Mouse (Mus musculus): ENCODE results near the gene Tiam2.

The Tiam2 gene

GRCm38 (mm10) chr17:3326148-3326902, at the start of gene Tiam2:
Tiam2 (plus strand) TSS chr17:3326573.
- peak; percentile 49 for DNase-seq (ENCODE audit: low spot score)

- no peak for DNase-seq (ENCODE audit: low spot score)
These were observed 46.1 kb upstream of the Tiam2 start for GRCm38 (mm10) chr17:3280321-3280720.

- DNase-seq (ENCODE audit: low spot score), result no peak
These were observed 44.4 kb upstream of the Tiam2 start for GRCm38 (mm10) chr17:3281939-3282338.

DNA sequence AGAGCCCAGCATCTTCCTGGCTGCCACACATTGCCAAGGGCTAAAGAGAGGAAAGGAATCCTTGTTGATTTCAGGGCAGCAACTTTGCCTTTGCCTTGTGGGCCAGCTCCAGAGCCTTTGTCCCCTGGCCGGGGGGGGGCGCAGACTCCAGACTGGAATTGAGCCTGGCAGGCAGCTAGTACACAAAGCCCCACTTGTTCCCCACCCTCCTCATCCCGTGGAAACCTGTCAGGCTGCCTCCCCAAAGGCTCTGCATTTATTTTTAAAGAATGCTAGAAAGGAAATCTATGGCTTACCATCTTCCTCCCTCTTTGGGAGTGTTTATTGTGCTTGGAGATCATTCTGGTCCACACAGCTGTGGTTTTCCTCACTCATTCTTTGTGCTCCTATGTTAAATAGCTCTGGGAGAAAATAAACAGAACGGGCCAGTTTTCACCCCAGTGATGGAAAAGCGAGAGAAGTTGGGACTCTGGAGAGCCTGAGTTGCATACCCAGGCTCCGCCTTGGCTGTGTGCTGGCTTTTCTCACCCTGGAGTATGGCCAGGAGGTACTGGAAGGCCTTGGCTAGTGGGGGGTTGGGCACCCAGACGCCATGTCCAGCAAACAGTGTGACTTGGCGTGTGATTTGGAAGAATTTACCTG, 41.2 kb upstream of the Tiam2 start:
- no peak for DNase-seq (ENCODE audit: low spot score)

DNA sequence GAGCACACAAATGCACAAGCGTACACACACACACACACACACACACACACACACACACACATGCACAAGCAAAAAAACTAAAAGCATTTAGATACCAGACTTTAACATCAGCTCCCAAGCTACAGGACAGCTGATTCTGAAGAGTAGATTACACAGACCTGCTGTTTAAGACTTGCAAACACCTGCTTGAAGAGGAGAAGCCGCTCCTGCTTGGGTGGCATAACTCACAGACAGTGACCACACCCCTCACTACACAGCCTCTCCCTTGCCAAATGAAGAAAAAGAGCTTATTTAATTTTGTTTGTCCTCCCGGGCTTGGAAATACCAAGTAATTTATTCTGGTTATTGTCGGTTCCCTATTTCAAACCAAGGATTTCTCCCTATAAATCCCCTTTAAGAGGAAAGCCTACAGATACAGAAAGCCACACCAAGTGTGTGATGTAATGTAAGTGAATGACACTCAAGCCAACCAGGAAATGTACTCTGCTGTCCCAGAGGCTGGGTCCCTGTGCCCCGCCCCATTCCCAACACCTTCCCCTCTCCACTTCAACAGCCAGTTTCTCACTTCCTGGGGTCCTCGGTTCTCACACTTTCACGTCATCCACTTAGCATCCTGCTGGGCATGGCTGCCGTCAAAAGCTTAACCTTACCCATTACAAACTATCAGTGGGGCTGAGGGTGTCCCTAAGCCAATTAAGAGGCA, 40.1 kb upstream of the Tiam2 start:
- DNase-seq (ENCODE audit: low spot score), result no peak

DNA sequence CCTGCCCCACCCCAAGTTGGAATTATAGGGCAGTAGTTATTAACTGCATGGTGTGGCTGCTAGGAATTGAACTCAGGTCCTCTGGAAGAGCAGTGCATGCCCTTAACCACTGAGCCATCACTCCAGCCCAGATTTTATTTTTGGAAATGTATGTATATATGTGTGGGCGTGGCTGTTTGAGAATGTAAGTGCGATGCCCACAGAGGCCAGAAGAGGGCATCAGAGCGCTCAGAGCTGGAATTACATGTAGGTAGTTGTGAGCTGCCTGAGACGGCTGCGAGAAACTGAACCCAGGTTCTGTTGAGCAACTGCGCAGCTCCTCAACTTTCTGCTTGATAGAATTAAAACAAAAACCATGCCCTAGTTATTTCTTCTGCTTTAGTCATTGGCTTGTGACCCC, 38.0 kb upstream of the Tiam2 start:
- DNase-seq (ENCODE audit: low spot score), result peak; percentile 56

- DNase-seq (ENCODE audit: low spot score), result no peak
These were observed 31.3 kb upstream of the Tiam2 start for GRCm38 (mm10) chr17:3295097-3295496.

- no peak for DNase-seq (ENCODE audit: low spot score)
These were observed 26.9 kb upstream of the Tiam2 start for GRCm38 (mm10) chr17:3299487-3299886.

GRCm38 (mm10) chr17:3305926-3306325, 20.4 kb upstream of the Tiam2 start:
- DNase-seq (ENCODE audit: low spot score), result no peak

GRCm38 (mm10) chr17:3313711-3314624, 12.4 kb upstream of the Tiam2 start:
- peak; percentile 68 for DNase-seq (ENCODE audit: low spot score)

- DNase-seq (ENCODE audit: low spot score), result no peak
These were observed 11.8 kb upstream of the Tiam2 start for GRCm38 (mm10) chr17:3314625-3315020.

DNA sequence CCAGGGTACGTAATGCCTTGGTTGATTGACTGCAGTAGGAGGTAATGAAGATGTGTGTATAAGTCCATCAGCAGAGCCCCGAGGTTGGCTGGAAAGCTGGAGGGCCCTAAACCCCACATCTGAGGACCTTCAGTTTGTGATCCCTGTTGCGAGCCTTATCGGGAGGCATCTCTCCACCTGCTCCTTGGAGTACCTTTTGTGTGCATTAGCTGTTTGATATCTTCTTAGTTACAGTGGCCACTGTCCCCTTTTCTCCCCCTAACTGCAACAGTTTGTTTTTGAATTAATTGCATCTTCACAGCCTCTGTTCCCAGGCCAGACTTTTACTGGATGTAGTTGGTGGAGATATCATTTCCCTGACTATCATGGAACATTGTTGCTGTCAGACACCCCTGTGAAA, 10.8 kb upstream of the Tiam2 start:
- no peak for DNase-seq (ENCODE audit: low spot score)

- no peak for DNase-seq (ENCODE audit: low spot score)
These were observed 518 bp downstream of the Tiam2 start for GRCm38 (mm10) chr17:3326903-3327279.

DNA sequence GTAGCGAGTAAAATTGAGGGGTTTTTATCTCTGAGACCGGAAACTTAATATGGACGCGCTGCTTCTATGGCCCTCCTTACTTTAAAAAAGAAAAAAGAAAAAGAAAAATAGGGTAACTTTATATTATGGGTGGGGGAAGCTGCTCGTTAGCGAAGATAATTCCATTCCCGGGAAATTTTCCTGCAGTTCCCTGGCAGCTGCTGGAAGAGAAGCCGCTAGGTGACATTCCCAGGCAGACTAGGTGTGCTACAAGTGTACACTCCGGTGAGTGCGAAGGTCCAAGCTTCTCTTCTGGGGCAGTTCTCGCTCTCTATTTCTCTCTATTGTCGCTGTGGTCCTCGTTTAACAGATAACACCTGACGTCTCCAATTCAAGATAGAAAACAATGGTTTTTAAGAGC, 962 bp downstream of the Tiam2 start:
- DNase-seq (ENCODE audit: low spot score), result no peak

- DNase-seq (ENCODE audit: low spot score), result no peak
These were observed 2.4 kb downstream of the Tiam2 start for GRCm38 (mm10) chr17:3328820-3329219.

GRCm38 (mm10) chr17:3329429-3329828, 3.1 kb downstream of the Tiam2 start:
- no peak for DNase-seq (ENCODE audit: low spot score)

DNA sequence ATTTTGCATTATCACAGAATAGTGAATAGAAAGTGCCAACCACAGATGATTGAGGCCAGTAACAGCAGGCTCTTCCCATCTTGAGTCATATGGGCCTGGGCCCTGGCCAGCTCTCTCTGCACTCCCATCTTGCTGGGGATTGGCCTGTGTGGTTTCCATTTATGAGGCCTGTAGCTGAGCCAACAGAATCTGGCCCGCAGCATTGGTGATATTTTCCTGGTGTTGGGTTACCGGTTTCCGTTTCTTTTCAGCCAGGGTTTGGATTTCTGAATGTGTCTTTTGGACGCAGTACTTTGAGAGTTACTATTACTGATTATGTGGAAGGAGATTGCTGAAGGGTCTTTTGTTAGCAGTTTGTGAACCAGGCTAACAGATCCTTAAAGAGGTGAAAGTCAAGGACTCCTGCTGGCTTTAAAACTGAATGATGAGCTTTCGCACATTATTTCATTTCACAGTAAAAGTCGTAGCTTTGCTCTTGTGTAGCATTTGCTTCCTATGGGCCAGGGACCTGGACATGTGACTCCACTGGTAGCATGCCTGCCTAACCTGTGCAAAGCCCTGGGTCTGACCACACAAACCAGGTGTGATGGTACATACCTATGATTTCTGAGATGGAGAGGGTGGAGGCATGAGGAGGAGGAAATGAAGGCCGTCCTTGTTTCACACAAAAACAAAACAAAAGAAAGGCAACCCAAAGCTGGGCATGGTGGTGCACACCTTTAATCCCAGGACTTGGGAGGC, 5.5 kb downstream of the Tiam2 start:
- DNase-seq (ENCODE audit: low spot score), result peak; percentile 52

GRCm38 (mm10) chr17:3336161-3336739, 9.9 kb downstream of the Tiam2 start:
- no peak for DNase-seq (ENCODE audit: low spot score)

- no peak for DNase-seq (ENCODE audit: low spot score)
These were observed 10.6 kb downstream of the Tiam2 start for GRCm38 (mm10) chr17:3336887-3337524.

DNA sequence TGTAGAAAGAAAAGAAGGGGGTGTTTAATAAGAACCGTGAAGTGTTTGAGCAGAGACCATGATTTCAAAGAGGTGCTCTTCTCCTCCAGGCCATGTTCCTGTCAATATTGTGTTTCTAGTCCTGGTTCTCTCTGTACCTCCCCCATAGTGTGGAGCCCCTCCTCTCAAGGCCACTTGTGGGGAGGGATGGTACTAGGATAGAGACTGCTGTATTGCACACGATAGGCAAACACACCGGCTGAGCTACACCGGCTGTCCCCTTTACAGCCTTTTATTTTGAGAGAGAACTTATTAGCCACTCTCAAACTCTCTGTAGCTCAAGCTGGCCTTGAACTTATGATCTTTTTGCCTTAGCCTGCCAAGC, 11.1 kb downstream of the Tiam2 start:
- DNase-seq (ENCODE audit: low spot score), result no peak

- no peak for DNase-seq (ENCODE audit: low spot score)
These were observed 12.4 kb downstream of the Tiam2 start for GRCm38 (mm10) chr17:3338821-3339220.

Data from ovary, postnatal 14 days (tissue).